Mouse (Mus musculus): ENCODE data around the gene Schip1.

Schip1 gene

DNA sequence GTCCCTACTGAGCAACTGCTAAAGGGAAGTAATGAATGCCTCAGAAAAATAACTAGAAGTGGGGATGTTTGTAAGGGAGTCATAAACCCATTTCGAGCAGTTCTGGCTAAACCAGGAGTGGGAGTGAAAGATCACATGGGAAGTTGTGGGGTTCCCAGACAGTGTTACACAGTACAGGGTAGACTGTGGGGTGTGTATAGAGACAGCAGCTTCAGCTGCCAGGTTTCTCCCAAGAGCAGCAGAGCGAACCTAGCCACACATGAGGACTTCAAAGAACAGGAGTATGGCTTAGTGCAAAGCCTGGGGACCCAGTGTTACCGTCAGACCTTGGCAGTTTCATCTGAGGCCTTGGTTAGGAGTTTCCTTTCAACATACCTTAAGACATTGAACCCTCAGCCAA is 568.1 kb downstream of the Schip1 start:
- no peak for DNase-seq

GRCm38 (mm10) chr3:68633577-68633976 is 569.0 kb downstream of the Schip1 start:
- no peak for DNase-seq

DNA sequence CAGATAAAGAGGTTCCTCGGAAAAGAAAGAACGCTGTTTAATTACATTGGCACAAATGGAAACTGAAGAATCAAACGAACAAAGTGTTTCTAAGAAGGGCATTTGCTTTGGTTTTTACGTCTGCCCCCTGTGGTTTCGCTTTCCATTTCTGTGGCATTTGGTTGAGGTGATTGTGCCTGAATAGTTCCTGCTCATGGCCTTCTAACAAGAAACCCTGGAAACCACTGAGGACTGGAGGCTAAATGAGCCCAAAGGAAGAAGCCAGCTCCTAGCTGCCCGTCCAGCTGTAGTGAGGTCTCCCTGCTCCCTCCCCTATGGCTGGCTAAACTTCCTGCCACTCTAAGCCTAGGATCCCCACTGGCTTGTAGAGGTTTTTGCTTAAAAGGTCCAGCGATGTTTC is 573.4 kb downstream of the Schip1 start:
- DNase-seq, result no peak

GRCm38 (mm10) chr3:68638703-68639102 is 574.1 kb downstream of the Schip1 start:
- no peak for DNase-seq

- DNase-seq, result no peak
Observed at GRCm38 (mm10) chr3:68642935-68643334, 578.3 kb downstream of the Schip1 start.

GRCm38 (mm10) chr3:68646387-68647130 is 582.0 kb downstream of the Schip1 start:
- no peak for DNase-seq

GRCm38 (mm10) chr3:68647282-68647681 is 582.7 kb downstream of the Schip1 start:
- DNase-seq, result no peak

DNA sequence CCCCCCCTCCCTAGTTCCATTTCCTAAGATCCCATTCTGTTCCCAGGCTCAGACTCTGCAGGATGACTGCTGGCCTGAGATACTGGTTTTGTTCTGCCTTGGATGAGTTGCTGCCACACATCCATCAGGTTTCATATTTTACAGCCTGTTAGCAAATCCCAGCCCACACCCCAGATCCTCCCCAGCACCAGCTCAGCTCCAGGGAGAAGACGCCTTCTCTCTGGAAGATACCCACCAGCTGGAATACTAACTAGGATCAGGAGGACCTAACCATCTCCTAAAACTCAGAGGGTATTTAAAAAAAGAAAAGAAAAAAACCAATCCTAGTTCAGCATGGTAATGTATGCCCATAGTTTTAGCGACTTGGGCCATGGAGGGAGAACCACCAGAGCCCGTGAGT is 585.6 kb downstream of the Schip1 start:
- no peak for DNase-seq

DNA sequence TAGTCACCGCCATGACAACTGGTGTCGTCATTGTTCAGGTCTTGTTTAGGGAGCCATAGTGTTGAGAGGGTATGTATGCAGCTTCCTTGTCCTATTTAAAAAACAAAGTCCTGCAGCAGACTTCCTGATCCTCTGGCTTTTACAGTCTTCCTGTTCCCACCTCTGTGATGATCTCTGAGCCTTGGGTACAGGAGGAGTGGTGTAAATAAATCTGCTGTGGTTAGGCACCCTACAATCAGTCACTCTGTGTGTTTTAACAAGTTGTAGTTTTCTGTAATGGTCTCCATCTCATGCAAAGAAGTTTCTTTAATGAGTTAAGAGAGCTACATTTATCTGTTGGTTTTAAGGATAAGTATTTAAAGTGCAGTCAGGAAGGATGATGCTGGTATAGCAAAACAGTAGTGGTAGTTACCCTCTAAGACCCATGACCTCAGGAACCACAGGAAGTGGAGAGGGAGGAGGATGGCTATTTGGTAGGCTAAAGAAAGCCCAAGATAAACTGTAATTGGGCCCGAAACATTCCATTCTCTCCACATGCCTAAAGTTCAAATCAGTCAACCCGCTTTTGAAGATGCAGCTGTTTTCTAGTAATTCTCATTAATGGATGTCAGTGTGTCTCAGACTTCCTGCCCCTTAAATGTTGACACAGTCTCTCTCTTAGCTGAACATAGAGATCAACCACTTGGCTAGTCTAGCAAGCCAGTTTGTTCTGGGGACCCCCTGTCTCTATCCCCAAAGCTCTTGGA is 592.2 kb downstream of the Schip1 start:
- DNase-seq, result no peak

GRCm38 (mm10) chr3:68657589-68658245 is 593.1 kb downstream of the Schip1 start:
- DNase-seq, result no peak

DNA sequence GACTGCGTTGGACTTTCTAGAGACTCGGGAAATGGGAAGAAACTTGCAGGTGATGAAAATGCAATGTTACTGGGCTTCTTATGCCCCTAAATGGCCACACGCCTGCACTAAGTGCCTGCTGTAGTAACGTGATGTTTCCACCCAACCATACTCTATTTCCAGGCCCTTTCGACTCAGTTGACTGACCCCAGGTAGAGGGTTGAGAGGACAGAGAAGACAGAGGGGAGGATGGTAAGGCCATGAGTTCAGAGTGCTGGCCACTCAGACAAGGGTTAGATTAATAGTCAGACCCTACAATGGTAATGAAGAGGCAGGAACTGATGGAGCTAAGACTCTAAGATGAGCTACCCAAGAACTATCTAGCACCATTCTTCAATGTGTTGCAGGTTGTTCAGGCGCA is 595.4 kb downstream of the Schip1 start:
- no peak for DNase-seq

DNA sequence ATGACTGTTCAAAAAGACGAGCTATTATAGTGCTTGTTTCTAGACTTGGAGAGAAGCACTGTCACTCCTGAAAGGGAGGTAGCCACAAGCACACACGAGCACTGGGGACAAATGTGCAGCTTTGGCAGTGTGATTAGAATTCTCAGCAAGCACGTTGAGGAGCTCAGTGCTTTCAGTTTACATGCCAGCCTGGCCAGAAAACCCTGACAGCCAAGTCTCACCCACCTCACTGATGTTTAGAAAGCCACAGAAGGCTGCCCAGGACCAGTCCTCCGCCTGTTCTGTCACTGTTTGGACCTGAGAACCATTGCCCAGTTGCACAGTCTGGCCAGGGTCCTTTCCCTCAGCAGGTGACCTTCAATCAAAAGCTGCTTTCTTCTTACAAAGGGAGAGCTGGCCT is 595.9 kb downstream of the Schip1 start:
- DNase-seq, result no peak

- no peak for DNase-seq
Observed at GRCm38 (mm10) chr3:68662386-68662785, 597.8 kb downstream of the Schip1 start.

- DNase-seq, result no peak
Observed at GRCm38 (mm10) chr3:68664337-68664736, 599.7 kb downstream of the Schip1 start.

DNA sequence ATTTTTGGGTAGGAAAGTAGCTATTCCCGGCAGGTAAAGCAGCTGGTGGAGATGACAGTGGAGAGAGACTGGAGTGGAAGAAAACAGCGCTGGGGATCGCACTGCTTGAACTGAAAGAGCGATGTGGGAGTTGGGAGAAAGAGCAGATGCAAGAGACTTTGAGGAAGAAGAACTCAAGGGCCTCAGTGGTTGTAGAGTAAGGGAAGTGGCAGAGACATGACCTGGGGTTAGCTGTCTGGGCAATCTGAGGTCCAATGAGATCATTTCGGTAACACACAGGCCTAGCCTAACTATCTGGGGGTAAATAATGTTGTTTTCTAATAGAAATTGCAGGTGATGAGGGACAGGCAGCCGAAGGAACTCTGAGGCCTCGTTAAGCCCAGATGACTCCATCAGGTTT is 601.8 kb downstream of the Schip1 start:
- no peak for DNase-seq

GRCm38 (mm10) chr3:68667852-68668251 is 603.2 kb downstream of the Schip1 start:
- DNase-seq, result no peak

GRCm38 (mm10) chr3:68669418-68669974 is 604.9 kb downstream of the Schip1 start:
- peak; percentile 14 for DNase-seq

DNA sequence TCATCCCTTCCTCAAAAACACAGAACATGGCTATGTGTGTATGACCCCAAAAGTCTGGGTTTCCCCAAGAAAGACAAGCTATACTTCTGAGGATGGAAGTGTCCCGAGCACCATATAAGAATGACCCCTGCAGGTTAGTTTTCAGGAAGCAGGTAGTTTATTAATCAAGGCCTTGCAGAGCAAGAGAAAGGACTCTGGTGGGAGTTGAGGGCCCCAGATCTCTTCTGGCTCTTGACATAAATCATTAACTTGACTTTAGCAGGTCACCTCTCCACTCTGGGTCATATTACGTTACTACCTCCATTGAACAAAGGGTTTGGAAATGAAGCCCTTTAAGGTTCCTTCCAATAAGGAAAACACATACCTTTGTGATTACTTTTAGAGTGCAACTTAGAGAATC is 610.1 kb downstream of the Schip1 start:
- DNase-seq, result no peak

GRCm38 (mm10) chr3:68675216-68675835 is 610.7 kb downstream of the Schip1 start:
- DNase-seq, result no peak
